Mouse (Mus musculus) hematopoietic multipotent progenitor cell, adult 10-12 weeks (in vitro differentiated cells): ENCODE results near the gene Rab29. TPM values are rescaled to one million over a fixed set of nuclear protein-coding genes. Genes with fewer than 3 reads are reported as not detected.

ENCODE experiments used
- polyA plus RNA-seq: library from polyadenylated mRNA; stranded (reverse); fragments of >175 nt; gene quantifications from 2 replicates; pipeline ENCODE4 v1.2.3, GENCODE M21; 2012; ENCODE audit warnings: low replicate concordance

Gene Rab29
- 6.6 and 16.2 TPM in 2 replicates for polyA plus RNA-seq

GRCm38 (mm10) chr1:131867093-131867945, at the start of gene Rab29:
Gene Rab29, plus strand, starts transcription at chr1:131867224.

GRCm38 (mm10) chr1:131827207-131827786, 39.7 kb upstream of the Rab29 start, which contains the start of gene Slc41a1:
Gene Slc41a1, plus strand, starts transcription at chr1:131827493.

GRCm38 (mm10) chr1:131910001-131910648, 43.1 kb downstream of the Rab29 start, which contains the start of gene Nucks1:
Gene Nucks1, plus strand, starts transcription at chr1:131910534.

Other genes starting within 250 kb of the Rab29 start
- 52.7 and 125 TPM in 2 replicates for gene Ctse, start 228.9 kb upstream of the Rab29 start, polyA plus RNA-seq
- 0.73 and 1.7 TPM in 2 replicates for gene Rab7b, start 178.5 kb upstream of the Rab29 start, polyA plus RNA-seq
- not detected in 2 replicates for gene Slc26a9, start 123.2 kb upstream of the Rab29 start, polyA plus RNA-seq
- 0.02 and 0.04 TPM in 2 replicates for gene Pm20d1, start 69.8 kb upstream of the Rab29 start, polyA plus RNA-seq
- gene Slc41a1, start 39.7 kb upstream of the Rab29 start, polyA plus RNA-seq: 10.0 and 29.0 TPM in 2 replicates
- 5.1 and 8.8 TPM in 2 replicates for gene Nucks1, start 43.3 kb downstream of the Rab29 start, polyA plus RNA-seq
- gene Slc45a3, start 95.7 kb downstream of the Rab29 start, polyA plus RNA-seq: 11.4 and 23.1 TPM in 2 replicates
- gene Elk4, start 140.4 kb downstream of the Rab29 start, polyA plus RNA-seq: 17.8 and 23.3 TPM in 2 replicates
- 0.56 and 0.99 TPM in 2 replicates for gene Mfsd4a, start 200.8 kb downstream of the Rab29 start, polyA plus RNA-seq